Mouse (Mus musculus): Measurements from ENCODE around the gene Scgb1b30. TPM values are rescaled to one million over a fixed set of nuclear protein-coding genes. Genes with fewer than 3 reads are reported as not detected.

Scgb1b30 gene
- polyA plus RNA-seq (2017; shearing (Covaris generic)) = not detected

DNA sequence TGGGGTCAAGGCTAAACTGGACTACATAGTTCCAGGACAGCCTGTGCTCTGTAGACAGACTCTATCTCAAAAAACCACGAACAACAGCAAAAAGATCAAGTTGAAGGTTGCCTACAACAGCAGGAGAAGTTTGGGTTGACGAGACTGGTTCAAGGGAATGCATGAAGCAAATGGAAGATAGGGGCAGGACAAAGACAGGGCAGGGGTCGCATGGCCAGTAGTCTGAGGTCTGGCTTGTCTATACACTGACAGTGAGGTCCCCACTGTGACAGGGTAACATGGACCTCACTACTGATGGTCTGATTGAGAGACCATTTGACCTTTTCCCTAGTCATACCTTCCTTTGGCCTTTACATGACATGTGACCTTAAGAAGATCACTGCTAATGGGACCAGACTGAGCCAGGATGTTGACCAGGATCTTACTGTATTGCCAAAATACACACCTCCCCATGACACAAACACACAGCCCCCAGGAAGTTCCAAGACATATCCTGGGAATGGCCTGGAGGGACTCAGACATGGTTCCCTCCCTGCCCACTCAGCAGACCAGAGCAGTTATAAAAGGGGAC is at the start of gene Scgb1b30:
Scgb1b30 (plus strand) TSS at position 521 of the 571 bp plus-strand sequence.

DNA sequence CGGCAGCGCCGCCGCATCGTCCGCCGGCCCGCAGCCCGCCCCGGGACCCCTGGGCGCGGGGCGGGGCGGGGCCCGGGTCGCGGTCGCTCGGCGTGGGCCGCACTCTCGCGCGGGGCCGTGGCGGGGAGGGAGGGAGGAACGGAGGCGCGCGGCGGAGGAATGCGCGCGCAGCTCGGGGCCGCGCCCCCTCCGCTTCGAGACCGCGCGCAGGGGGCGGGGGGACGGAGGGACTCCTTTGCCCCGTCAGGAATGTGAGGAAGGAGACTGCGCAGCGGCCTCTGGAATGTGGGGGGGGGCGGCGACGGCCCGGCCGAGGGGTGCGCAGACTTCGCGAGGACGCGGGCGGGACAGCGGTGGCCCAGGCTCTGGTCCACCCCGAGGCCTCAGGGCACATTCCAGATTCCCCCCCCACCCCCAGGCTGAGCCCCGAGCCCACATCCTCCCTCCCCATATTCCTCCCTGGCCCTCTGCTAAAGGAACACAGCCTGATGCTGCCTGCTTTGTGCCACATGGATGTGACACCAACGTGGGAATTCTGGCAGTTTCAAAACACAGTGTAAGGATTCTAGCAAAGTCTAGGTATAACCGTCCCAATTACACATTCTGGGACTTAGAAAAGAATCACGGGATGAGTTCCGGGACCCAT is 38.0 kb downstream of the Scgb1b30 start, which contains the start of gene Wtip:
Wtip (minus strand) TSS at position 152 of the 646 bp plus-strand sequence.

Other genes with a start within 250 kb of the Scgb1b30 start
- gene Scgb2b26, start 150.4 kb upstream of the Scgb1b30 start, polyA plus RNA-seq (2017; shearing (Covaris generic)) = not detected
- not detected for gene Scgb2b27, start 81.5 kb upstream of the Scgb1b30 start, polyA plus RNA-seq (2017; shearing (Covaris generic))
- not detected for gene Scgb1b27, start 73.9 kb upstream of the Scgb1b30 start, polyA plus RNA-seq (2017; shearing (Covaris generic))
- not detected for gene Wtip, start 37.8 kb downstream of the Scgb1b30 start, polyA plus RNA-seq (2017; shearing (Covaris generic))
- 122 TPM for gene Uba2, start 74.2 kb downstream of the Scgb1b30 start, polyA plus RNA-seq (2017; shearing (Covaris generic))
- gene Pdcd2l, start 101.2 kb downstream of the Scgb1b30 start, polyA plus RNA-seq (2017; shearing (Covaris generic)) = 54.2 TPM
- 207 TPM for gene Gpi1, start 134.9 kb downstream of the Scgb1b30 start, polyA plus RNA-seq (2017; shearing (Covaris generic))
- 1.6 TPM for gene Gm6096, start 155.6 kb downstream of the Scgb1b30 start, polyA plus RNA-seq (2017; shearing (Covaris generic))
- gene 4931406P16Rik, start 218.1 kb downstream of the Scgb1b30 start, polyA plus RNA-seq (2017; shearing (Covaris generic)) = 44.9 TPM